26 mouse cellular contexts compared by ENCODE assay signal in genomic region chr3:90194759-90195158, GRCm38 (mm10). TPM values are rescaled to one million over a fixed set of nuclear protein-coding genes. Genes with fewer than 3 reads are reported as not detected.
A peak's percentile ranks its signal among the peaks of the same experiment; 100 is the strongest.
DNase-seq lines count a peak whose midpoint lies in the region; ATAC-seq and TF ChIP-seq lines count a peak whose summit lies in the region.
"Had no signal": no experiment of that assay in that cellular context is flagged by ENCODE, and none has a peak within 500 bp of the region (broad histone marks: within the 10 kb centered on the region; RNA-seq: fewer than 3 reads in every experiment).

No protein-coding gene starts in this region.

- no peak overlapping the region for H3K4me2 ChIP-seq in forebrain, embryonic 12.5 days
- no peak overlapping the region for H3K4me2 ChIP-seq in midbrain, embryonic 11.5 days
- no peak overlapping the region for H3K4me2 ChIP-seq in midbrain, embryonic 14.5 days (ENCODE audit: low read length)
- H3K4me2 ChIP-seq: embryonic facial prominence, embryonic 13.5 days; forebrain, embryonic 15.5 days; heart, embryonic 11.5 days; hindbrain, embryonic 14.5 days had no signal

- no peak overlapping the region for H3K27ac ChIP-seq in forebrain, embryonic 12.5 days
- H3K27ac ChIP-seq in forebrain, embryonic 10.5 days, result no peak overlapping the region
- H3K27ac ChIP-seq in midbrain, embryonic 11.5 days (ENCODE audit: low read depth, low read length), result no peak overlapping the region
- H3K27ac ChIP-seq in midbrain, embryonic 14.5 days (replicated peaks; ENCODE audit: low read depth, low read length), result no peak overlapping the region
- H3K27ac ChIP-seq: embryonic facial prominence, embryonic 13.5 days; forebrain, embryonic 15.5 days; gastrocnemius, adult 2 months; hindbrain, embryonic 10.5 days; hindbrain, embryonic 14.5 days had no signal

- H3K9ac ChIP-seq in forebrain, embryonic 12.5 days, result no peak overlapping the region
- H3K9ac ChIP-seq in midbrain, embryonic 11.5 days (ENCODE audit: low read length), result no peak overlapping the region
- H3K9ac ChIP-seq in midbrain, embryonic 14.5 days (replicated peaks; ENCODE audit: low read length), result no peak overlapping the region
- H3K9ac ChIP-seq: embryonic facial prominence, embryonic 13.5 days; forebrain, embryonic 15.5 days; hindbrain, embryonic 14.5 days had no signal

- H3K4me3 ChIP-seq in forebrain, embryonic 12.5 days (replicated peaks), result no peak overlapping the region
- no peak overlapping the region for H3K4me3 ChIP-seq in forebrain, embryonic 10.5 days
- H3K4me3 ChIP-seq in midbrain, embryonic 11.5 days (ENCODE audit: low read depth, low read length), result no peak overlapping the region
- no peak overlapping the region for H3K4me3 ChIP-seq in midbrain, embryonic 14.5 days (replicated peaks; ENCODE audit: low read depth, low read length)
- H3K4me3 ChIP-seq: embryonic facial prominence, embryonic 13.5 days; forebrain, embryonic 15.5 days; gastrocnemius, adult 2 months; hindbrain, embryonic 10.5 days had no signal

- no peaks in the 10 kb centered on the region for H3K9me3 ChIP-seq in forebrain, embryonic 12.5 days
- no peaks in the 10 kb centered on the region for H3K9me3 ChIP-seq in forebrain, embryonic 10.5 days
- no peaks in the 10 kb centered on the region for H3K9me3 ChIP-seq in midbrain, embryonic 11.5 days (ENCODE audit: control insufficient read depth, low read length)
- no peaks in the 10 kb centered on the region for H3K9me3 ChIP-seq in midbrain, embryonic 14.5 days (ENCODE audit: control insufficient read depth, low read length)
- H3K9me3 ChIP-seq: embryonic facial prominence, embryonic 13.5 days; forebrain, embryonic 15.5 days; hindbrain, embryonic 10.5 days had no signal

- DNase-seq in forebrain, embryonic 10.5 days (ENCODE audit: extremely low spot score, low spot score), result no peak
- peak; percentile 81 for DNase-seq in midbrain, embryonic 11.5 days (ENCODE audit: low spot score, missing footprints)
- DNase-seq in midbrain, embryonic 14.5 days, result no peak
- DNase-seq in brain, embryonic 14.5 days (ENCODE audit: low read depth), result peak; percentile 38
- peak; percentile 58 for DNase-seq in retina, embryonic 14.5 days (ENCODE audit: low spot score)
- no peak for DNase-seq in kidney, postnatal 25 days
- DNase-seq in heart, postnatal 4 days, result no peak
- DNase-seq: adrenal gland, postnatal 10 days; adrenal gland, postnatal 36 days; cerebellum, adult 11 months; cerebellum, adult 2 months; cerebellum, adult 9-11 months; cerebellum, postnatal 25 days; gastrocnemius, adult 2 months; gastrocnemius, postnatal 14 days; heart, adult 11 months had no signal

- 0 out of 2 replicates have a peak, but pooled peaks have one; percentile 39 for ATAC-seq in forebrain, embryonic 12.5 days (ENCODE audit: low FRiP score)
- no peak for ATAC-seq in midbrain, embryonic 11.5 days (ENCODE audit: low FRiP score)
- no peak for ATAC-seq in midbrain, embryonic 14.5 days (ENCODE audit: low FRiP score, low TSS enrichment)
- ATAC-seq: CD4-positive, CD25-positive, alpha-beta regulatory T cell, adult 4 months; forebrain, embryonic 15.5 days; intestine, postnatal 0 days had no signal

- H3K27me3 ChIP-seq in forebrain, embryonic 12.5 days, result no peaks in the 10 kb centered on the region
- H3K27me3 ChIP-seq in forebrain, embryonic 10.5 days (ENCODE audit: poor library complexity, severe bottlenecking), result no peaks in the 10 kb centered on the region
- H3K27me3 ChIP-seq in midbrain, embryonic 11.5 days (ENCODE audit: control insufficient read depth, insufficient read depth, low read length), result no peaks in the 10 kb centered on the region
- no peaks in the 10 kb centered on the region for H3K27me3 ChIP-seq in midbrain, embryonic 14.5 days (ENCODE audit: control insufficient read depth, insufficient read depth, low read length)
- H3K27me3 ChIP-seq: embryonic facial prominence, embryonic 13.5 days; forebrain, embryonic 15.5 days had no signal

- TF ChIP-seq CTCF in brain, embryonic 14.5 days (IDR thresholded peaks at IDR 0.05; ENCODE audit: borderline replicate concordance, extremely low read depth, insufficient read depth, insufficient read length), result no peak

- H3K36me3 ChIP-seq in forebrain, embryonic 12.5 days (replicated peaks), result no peaks in the 10 kb centered on the region
- H3K36me3 ChIP-seq in forebrain, embryonic 10.5 days (replicated peaks), result no peaks in the 10 kb centered on the region
- H3K36me3 ChIP-seq in midbrain, embryonic 11.5 days (ENCODE audit: control insufficient read depth, insufficient read depth, low read length), result no peaks in the 10 kb centered on the region
- H3K36me3 ChIP-seq in midbrain, embryonic 14.5 days (ENCODE audit: control insufficient read depth, insufficient read depth, low read length), result no peaks in the 10 kb centered on the region
- H3K36me3 ChIP-seq: embryonic facial prominence, embryonic 13.5 days; forebrain, embryonic 15.5 days; hindbrain, embryonic 10.5 days had no signal

- 31% methylated on average over 4 of the region's 4 CpGs for WGBS in forebrain, embryonic 12.5 days
- WGBS in forebrain, embryonic 10.5 days, result 52% methylated on average over 4 of the region's 4 CpGs
- 73% methylated on average over 4 of the region's 4 CpGs for WGBS in midbrain, embryonic 11.5 days
- 70% methylated on average over 4 of the region's 4 CpGs for WGBS in midbrain, embryonic 14.5 days

- TF ChIP-seq POLR2A in brain, embryonic 14.5 days (IDR thresholded peaks at IDR 0.05; ENCODE audit: borderline replicate concordance, extremely low read depth, insufficient read depth, insufficient read length, poor library complexity, severe bottlenecking), result no peak

- 0 out of 2 replicates have a peak, but pooled peaks cover 3% of the 10 kb centered on the region for H3K4me1 ChIP-seq in forebrain, embryonic 12.5 days
- H3K4me1 ChIP-seq in forebrain, embryonic 10.5 days, result peaks cover 21% of the 10 kb centered on the region
- no peaks in the 10 kb centered on the region for H3K4me1 ChIP-seq in midbrain, embryonic 11.5 days (ENCODE audit: control insufficient read depth, insufficient read depth, low read length)
- no peaks in the 10 kb centered on the region for H3K4me1 ChIP-seq in midbrain, embryonic 14.5 days (ENCODE audit: control insufficient read depth, insufficient read depth, low read length)
- H3K4me1 ChIP-seq: embryonic facial prominence, embryonic 13.5 days; forebrain, embryonic 15.5 days; hindbrain, embryonic 10.5 days had no signal

RNA-seq across cellular contexts. Expression of gene Rps27, which starts 18.7 kb away (rescaled TPM):
- 943 and 1,078 TPM in 2 replicates for polyA plus RNA-seq in forebrain, embryonic 12.5 days (2016; fragmentation: Nextera tagmentation; extraction: Ambion mirVana)
- 1,069 and 1,078 TPM in 2 replicates for polyA plus RNA-seq in forebrain, embryonic 10.5 days (2016; fragmentation: Nextera tagmentation; extraction: Ambion mirVana)
- polyA plus RNA-seq in midbrain, embryonic 11.5 days (2014; fragmentation: Nextera tagmentation; extraction: Ambion mirVana), result 1,063 and 1,232 TPM in 2 replicates
- 1,026 and 1,236 TPM in 2 replicates for polyA plus RNA-seq in midbrain, embryonic 14.5 days (2014; fragmentation: Nextera tagmentation; extraction: Ambion mirVana)
- polyA plus RNA-seq in brain, embryonic 14.5 days (2012; rRNA removed), result 2,101 and 2,543 TPM in 2 replicates
- total RNA-seq in heart, postnatal 4 days (2021), result 1,000 to 10,000 TPM; 1,313 to 1,450 TPM

RNA-seq across cellular contexts. Expression of gene Rab13, which starts 18.7 kb away (rescaled TPM):
- polyA plus RNA-seq in forebrain, embryonic 12.5 days (2016; fragmentation: Nextera tagmentation; extraction: Ambion mirVana), result 22.6 and 23.3 TPM in 2 replicates
- polyA plus RNA-seq in forebrain, embryonic 10.5 days (2016; fragmentation: Nextera tagmentation; extraction: Ambion mirVana), result 24.4 and 25.6 TPM in 2 replicates
- 14.4 and 16.4 TPM in 2 replicates for polyA plus RNA-seq in midbrain, embryonic 11.5 days (2014; fragmentation: Nextera tagmentation; extraction: Ambion mirVana)
- 10.7 and 11.7 TPM in 2 replicates for polyA plus RNA-seq in midbrain, embryonic 14.5 days (2014; fragmentation: Nextera tagmentation; extraction: Ambion mirVana)
- 14.5 and 16.4 TPM in 2 replicates for polyA plus RNA-seq in brain, embryonic 14.5 days (2012; rRNA removed)
- total RNA-seq in heart, postnatal 4 days (2021), result 10 to 100 TPM; 14.8 to 19.0 TPM

RNA-seq across cellular contexts. Expression of gene Jtb, which starts 36.6 kb away (rescaled TPM):
- 93.8 and 100.0 TPM in 2 replicates for polyA plus RNA-seq in forebrain, embryonic 12.5 days (2016; fragmentation: Nextera tagmentation; extraction: Ambion mirVana)
- 89.4 and 96.6 TPM in 2 replicates for polyA plus RNA-seq in forebrain, embryonic 10.5 days (2016; fragmentation: Nextera tagmentation; extraction: Ambion mirVana)
- 110 and 112 TPM in 2 replicates for polyA plus RNA-seq in midbrain, embryonic 11.5 days (2014; fragmentation: Nextera tagmentation; extraction: Ambion mirVana)
- 102 and 114 TPM in 2 replicates for polyA plus RNA-seq in midbrain, embryonic 14.5 days (2014; fragmentation: Nextera tagmentation; extraction: Ambion mirVana)
- polyA plus RNA-seq in brain, embryonic 14.5 days (2012; rRNA removed), result 48.4 and 76.8 TPM in 2 replicates
- total RNA-seq in heart, postnatal 4 days (2021), result 10 to 100 TPM; 40.9 to 47.4 TPM

RNA-seq across cellular contexts. Expression of gene Creb3l4, which starts 48.6 kb away (rescaled TPM):
- 5.3 and 5.5 TPM in 2 replicates for polyA plus RNA-seq in forebrain, embryonic 12.5 days (2016; fragmentation: Nextera tagmentation; extraction: Ambion mirVana)
- 4.5 and 5.8 TPM in 2 replicates for polyA plus RNA-seq in forebrain, embryonic 10.5 days (2016; fragmentation: Nextera tagmentation; extraction: Ambion mirVana)
- polyA plus RNA-seq in midbrain, embryonic 11.5 days (2014; fragmentation: Nextera tagmentation; extraction: Ambion mirVana), result 3.2 and 4.3 TPM in 2 replicates
- 2.1 and 2.7 TPM in 2 replicates for polyA plus RNA-seq in midbrain, embryonic 14.5 days (2014; fragmentation: Nextera tagmentation; extraction: Ambion mirVana)
- 1.3 and 2.4 TPM in 2 replicates for polyA plus RNA-seq in brain, embryonic 14.5 days (2012; rRNA removed)
- total RNA-seq in heart, postnatal 4 days (2021), result under 1 TPM; 0.18 to 0.19 TPM
- total RNA-seq: common myeloid progenitor, adult 5-6 weeks; gastrocnemius, adult 2 months; heart, postnatal 25 days had no signal

RNA-seq across cellular contexts. Expression of gene Slc39a1, which starts 53.2 kb away (rescaled TPM):
- polyA plus RNA-seq in forebrain, embryonic 12.5 days (2016; fragmentation: Nextera tagmentation; extraction: Ambion mirVana), result 32.8 and 42.8 TPM in 2 replicates
- polyA plus RNA-seq in forebrain, embryonic 10.5 days (2016; fragmentation: Nextera tagmentation; extraction: Ambion mirVana), result 69.6 and 75.4 TPM in 2 replicates
- 58.7 and 59.4 TPM in 2 replicates for polyA plus RNA-seq in midbrain, embryonic 11.5 days (2014; fragmentation: Nextera tagmentation; extraction: Ambion mirVana)
- polyA plus RNA-seq in midbrain, embryonic 14.5 days (2014; fragmentation: Nextera tagmentation; extraction: Ambion mirVana), result 44.0 and 46.6 TPM in 2 replicates
- 24.0 and 35.8 TPM in 2 replicates for polyA plus RNA-seq in brain, embryonic 14.5 days (2012; rRNA removed)
- total RNA-seq in heart, postnatal 4 days (2021), result 100 to 1,000 TPM; 101 to 106 TPM

Comparison
In these comparisons a context has a peak if more than half of its experiments do, and no peak if none do; other contexts are left out.
1. DNase-seq: peak in midbrain, embryonic 11.5 days (single experiment), brain, embryonic 14.5 days (single experiment) and retina, embryonic 14.5 days (single experiment); none in forebrain, embryonic 10.5 days (single experiment), midbrain, embryonic 14.5 days (single experiment), kidney, postnatal 25 days (0 of 2) and heart, postnatal 4 days (single experiment).